ENCODE assay signal across 11 mouse cellular contexts in the genomic region with DNA sequence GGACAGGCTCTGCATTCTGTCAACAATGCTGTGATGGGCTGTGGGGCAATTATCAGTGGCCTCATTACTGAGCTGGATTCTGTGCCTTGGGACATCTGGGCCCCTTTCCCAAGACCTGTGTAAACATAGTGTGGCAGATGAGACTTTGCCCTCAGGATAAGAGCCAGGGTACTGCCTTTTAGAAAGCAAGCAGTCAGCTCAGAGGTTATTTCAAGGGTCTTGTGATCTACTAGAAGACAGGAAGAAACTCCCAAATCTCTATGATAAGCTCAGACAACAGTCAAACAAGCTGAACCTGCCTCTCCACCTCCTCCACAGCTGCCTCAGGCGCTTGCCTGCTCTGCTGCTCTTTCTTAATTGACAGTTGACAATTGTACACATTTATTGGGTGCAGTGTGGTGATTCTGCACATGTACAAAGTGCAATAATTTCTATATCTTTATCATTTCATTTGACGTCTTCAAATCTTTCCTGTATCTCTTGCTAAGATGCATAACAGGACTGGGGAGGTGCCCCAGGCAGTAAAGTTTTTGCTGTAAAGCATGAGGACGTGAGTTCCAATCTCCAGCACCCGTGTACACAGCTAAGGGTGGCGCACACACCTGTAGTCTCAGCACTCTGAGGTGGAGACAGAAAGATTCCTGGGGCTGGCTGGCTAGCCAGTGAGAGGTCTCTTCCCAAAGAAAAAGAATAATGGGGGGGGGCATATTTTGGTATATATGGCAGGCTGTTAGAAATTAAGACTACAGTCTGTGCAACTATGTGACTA. TPM values are rescaled to one million over a fixed set of nuclear protein-coding genes. Genes with fewer than 3 reads are reported as not detected.
DNase-seq lines count a peak whose midpoint lies in the region; ATAC-seq and TF ChIP-seq lines count a peak whose summit lies in the region.
"Had no signal": no experiment of that assay in that cellular context is flagged by ENCODE, and none has a peak within 500 bp of the region (broad histone marks: within the 10 kb centered on the region; RNA-seq: fewer than 3 reads in every experiment).

No protein-coding gene starts in this region.

- H3K4me2 ChIP-seq in heart, embryonic 14.5 days (ENCODE audit: low read length) = no peak overlapping the region
- H3K4me2 ChIP-seq in stomach, embryonic 14.5 days (replicated peaks; ENCODE audit: low read depth, low read length) = no peak overlapping the region
- H3K4me2 ChIP-seq in stomach, postnatal 0 days (replicated peaks; ENCODE audit: low read depth) = no peak overlapping the region
- no peak overlapping the region for H3K4me2 ChIP-seq in stomach, embryonic 16.5 days (ENCODE audit: low read depth, low read length)
- no peak overlapping the region for H3K4me2 ChIP-seq in neural tube, embryonic 15.5 days
- H3K4me2 ChIP-seq: forebrain, embryonic 13.5 days; lung, embryonic 15.5 days had no signal

- no peak for TF ChIP-seq POLR2A in heart, adult 2 months (IDR thresholded peaks at IDR 0.05; ENCODE audit: insufficient read depth, low read depth, low read length)
- TF ChIP-seq POLR2A in lung, adult 2 months (IDR thresholded peaks at IDR 0.05; ENCODE audit: borderline replicate concordance, extremely low read depth, low read depth, low read length) = no peak

- intact Hi-C loops in heart, adult 2 months (cut with DNase I) = no loop called here

- peak; percentile 86 for ATAC-seq in heart, embryonic 14.5 days (ENCODE audit: insufficient number of reproducible peaks, insufficient read depth, low FRiP score, low read depth)
- ATAC-seq in stomach, embryonic 14.5 days (ENCODE audit: insufficient number of reproducible peaks, insufficient read depth, low FRiP score, low read depth) = peak; percentile 53; the same call in 1 of the 2 replicates
- no peak for ATAC-seq in stomach, postnatal 0 days (ENCODE audit: low FRiP score, low TSS enrichment)
- peak; percentile 33; the same call in 1 of the 2 replicates for ATAC-seq in stomach, embryonic 16.5 days (ENCODE audit: insufficient read depth, low FRiP score)
- ATAC-seq in neural tube, embryonic 15.5 days (ENCODE audit: low FRiP score) = no peak
- ATAC-seq: forebrain, embryonic 13.5 days had no signal

- H3K36me3 ChIP-seq in heart, embryonic 14.5 days (ENCODE audit: control insufficient read depth, insufficient read depth, low read length) = no peaks in the 10 kb centered on the region
- no peaks in the 10 kb centered on the region for H3K36me3 ChIP-seq in heart, adult 2 months (ENCODE audit: control insufficient read depth, insufficient read depth, low read length)
- H3K36me3 ChIP-seq in stomach, embryonic 14.5 days (ENCODE audit: control insufficient read depth, insufficient read depth, low read length) = no peaks in the 10 kb centered on the region
- no peaks in the 10 kb centered on the region for H3K36me3 ChIP-seq in stomach, postnatal 0 days (ENCODE audit: control insufficient read depth, insufficient read depth, low read length)
- no peaks in the 10 kb centered on the region for H3K36me3 ChIP-seq in stomach, embryonic 16.5 days (ENCODE audit: control insufficient read depth, insufficient read depth, low read length)
- no peaks in the 10 kb centered on the region for H3K36me3 ChIP-seq in neural tube, embryonic 15.5 days
- H3K36me3 ChIP-seq: lung, embryonic 15.5 days had no signal

- H3K9ac ChIP-seq in heart, embryonic 14.5 days (ENCODE audit: low read length) = no peak overlapping the region
- H3K9ac ChIP-seq in heart, adult 2 months (ENCODE audit: low read depth, low read length) = no peak overlapping the region
- no peak overlapping the region for H3K9ac ChIP-seq in stomach, embryonic 14.5 days (replicated peaks; ENCODE audit: low read depth, low read length)
- H3K9ac ChIP-seq in stomach, postnatal 0 days (ENCODE audit: low read length) = no peak overlapping the region
- no peak overlapping the region for H3K9ac ChIP-seq in stomach, embryonic 16.5 days (ENCODE audit: low read length)
- no peak overlapping the region for H3K9ac ChIP-seq in neural tube, embryonic 15.5 days (replicated peaks)
- H3K9ac ChIP-seq: forebrain, embryonic 13.5 days; lung, embryonic 15.5 days had no signal

- WGBS in heart, embryonic 14.5 days = 47% methylated on average over 5 of the region's 5 CpGs
- WGBS in heart, adult 2 months = 59% methylated on average over 5 of the region's 5 CpGs
- whole genome bisulfite sequencing in stomach, embryonic 14.5 days = 65% methylated on average over 5 of the region's 5 CpGs
- 59% methylated on average over 5 of the region's 5 CpGs for WGBS in stomach, postnatal 0 days
- WGBS in stomach, embryonic 16.5 days = 60% methylated on average over 5 of the region's 5 CpGs
- 83% methylated on average over 5 of the region's 5 CpGs for WGBS in neural tube, embryonic 15.5 days
- 76% methylated on average over 5 of the region's 5 CpGs for WGBS in lung, adult 2 months

- H3K27ac ChIP-seq in heart, embryonic 14.5 days (replicated peaks in 1 of 2; ENCODE audit: control insufficient read depth in 1 of 2, insufficient read depth in 1 of 2, low read depth in 2 of 2, low read length in 2 of 2) = peak overlapping the region in 1 of 2 experiments; percentile 15; a peak in 1 of 4 replicates
- H3K27ac ChIP-seq in heart, adult 2 months = no peak overlapping the region
- no peak overlapping the region for H3K27ac ChIP-seq in stomach, embryonic 14.5 days (ENCODE audit: low read length)
- H3K27ac ChIP-seq in stomach, postnatal 0 days (replicated peaks) = no peak overlapping the region
- no peak overlapping the region for H3K27ac ChIP-seq in stomach, embryonic 16.5 days (ENCODE audit: low read length)
- no peak overlapping the region for H3K27ac ChIP-seq in neural tube, embryonic 15.5 days (replicated peaks)
- H3K27ac ChIP-seq: forebrain, embryonic 13.5 days; lung, embryonic 15.5 days had no signal

- TF ChIP-seq EP300 in heart, adult 2 months (IDR thresholded peaks at IDR 0.05; ENCODE audit: insufficient read depth, low read depth, low read length) = no peak
- TF ChIP-seq EP300 in stomach, postnatal 0 days (optimal IDR thresholded peaks at IDR 0.05) = no peak

- TF ChIP-seq CTCF in heart, adult 2 months (IDR thresholded peaks at IDR 0.05) = no peak
- no peak for TF ChIP-seq CTCF in stomach, postnatal 0 days (IDR thresholded peaks at IDR 0.05; ENCODE audit: low read depth)
- no peak for TF ChIP-seq CTCF in lung, adult 2 months (IDR thresholded peaks at IDR 0.05; ENCODE audit: insufficient read depth, low read length)

- H3K4me1 ChIP-seq in heart, embryonic 14.5 days (ENCODE audit: control insufficient read depth in 2 of 2, insufficient read depth in 2 of 2, low read length in 2 of 2) = 0 out of 4 replicates have a peak, but pooled peaks cover 0 to 6% of the 10 kb centered on the region in 2 experiments
- no peaks in the 10 kb centered on the region; the same call in 1 of the 2 replicates for H3K4me1 ChIP-seq in heart, adult 2 months (ENCODE audit: control insufficient read depth, insufficient read depth, low read length)
- 0 out of 2 replicates have a peak, but pooled peaks cover 5% of the 10 kb centered on the region for H3K4me1 ChIP-seq in stomach, embryonic 14.5 days (ENCODE audit: control insufficient read depth, insufficient read depth, low read length)
- H3K4me1 ChIP-seq in stomach, postnatal 0 days (replicated peaks; ENCODE audit: control insufficient read depth, insufficient read depth) = no peaks in the 10 kb centered on the region
- H3K4me1 ChIP-seq in stomach, embryonic 16.5 days (ENCODE audit: control insufficient read depth, insufficient read depth, low read length) = no peaks in the 10 kb centered on the region
- no peaks in the 10 kb centered on the region for H3K4me1 ChIP-seq in neural tube, embryonic 15.5 days
- H3K4me1 ChIP-seq in lung, adult 2 months (ENCODE audit: control insufficient read depth, insufficient read depth, low read length) = no peaks in the 10 kb centered on the region; the same call in 1 of the 2 replicates
- H3K4me1 ChIP-seq: forebrain, embryonic 13.5 days had no signal

- no peaks in the 10 kb centered on the region for H3K79me2 ChIP-seq in heart, adult 2 months (replicated peaks; ENCODE audit: control insufficient read depth, insufficient read depth, low read length)

- no peak for DNase-seq in heart, adult 2 months
- DNase-seq in stomach, postnatal 0 days (ENCODE audit: low spot score) = no peak
- peak; percentile 64 to 78 for DNase-seq in kidney, postnatal 36 days
- no peak for DNase-seq in lung, adult 2 months
- DNase-seq: adrenal gland, adult 8-10 months had no signal

- H3K27me3 ChIP-seq in heart, embryonic 14.5 days (ENCODE audit: control insufficient read depth, insufficient read depth, low read length) = no peaks in the 10 kb centered on the region
- H3K27me3 ChIP-seq in heart, adult 2 months (ENCODE audit: control insufficient read depth, insufficient read depth, low read length) = no peaks in the 10 kb centered on the region
- H3K27me3 ChIP-seq in stomach, embryonic 14.5 days (ENCODE audit: control insufficient read depth, insufficient read depth, low read length) = no peaks in the 10 kb centered on the region
- H3K27me3 ChIP-seq in stomach, postnatal 0 days (ENCODE audit: control insufficient read depth, insufficient read depth, low read length) = no peaks in the 10 kb centered on the region
- no peaks in the 10 kb centered on the region for H3K27me3 ChIP-seq in stomach, embryonic 16.5 days (ENCODE audit: control insufficient read depth, insufficient read depth, low read length)
- no peaks in the 10 kb centered on the region for H3K27me3 ChIP-seq in neural tube, embryonic 15.5 days (replicated peaks)
- H3K27me3 ChIP-seq: forebrain, embryonic 13.5 days; lung, embryonic 15.5 days had no signal

- H3K4me3 ChIP-seq in heart, embryonic 14.5 days (ENCODE audit: control insufficient read depth in 1 of 2, insufficient read depth in 1 of 2, low read depth in 1 of 2, low read length in 2 of 2) = no peak overlapping the region
- no peak overlapping the region for H3K4me3 ChIP-seq in heart, adult 2 months
- H3K4me3 ChIP-seq in stomach, embryonic 14.5 days (ENCODE audit: low read depth, low read length) = no peak overlapping the region
- H3K4me3 ChIP-seq in stomach, postnatal 0 days (ENCODE audit: low read depth, low read length) = no peak overlapping the region
- H3K4me3 ChIP-seq in stomach, embryonic 16.5 days (replicated peaks; ENCODE audit: low read length) = no peak overlapping the region
- H3K4me3 ChIP-seq in neural tube, embryonic 15.5 days (replicated peaks) = no peak overlapping the region
- H3K4me3 ChIP-seq in lung, adult 2 months (replicated peaks; ENCODE audit: extremely low read depth, low read depth, low read length) = no peak overlapping the region
- H3K4me3 ChIP-seq: forebrain, embryonic 13.5 days; lung, embryonic 15.5 days had no signal

- peaks cover 7% of the 10 kb centered on the region; the same call in 1 of the 2 replicates for H3K9me3 ChIP-seq in heart, embryonic 14.5 days (ENCODE audit: control insufficient read depth, low read length)
- H3K9me3 ChIP-seq in stomach, embryonic 14.5 days (ENCODE audit: control insufficient read depth, low read depth, low read length) = no peaks in the 10 kb centered on the region
- no peaks in the 10 kb centered on the region for H3K9me3 ChIP-seq in stomach, postnatal 0 days (ENCODE audit: control insufficient read depth, low read length)
- no peaks in the 10 kb centered on the region for H3K9me3 ChIP-seq in stomach, embryonic 16.5 days (replicated peaks; ENCODE audit: control insufficient read depth, low read length)
- no peaks in the 10 kb centered on the region for H3K9me3 ChIP-seq in neural tube, embryonic 15.5 days (replicated peaks)
- H3K9me3 ChIP-seq: forebrain, embryonic 13.5 days had no signal

RNA-seq across cellular contexts. Expression of a gene that starts 32.2 kb away (rescaled TPM):
- polyA plus RNA-seq in heart, embryonic 14.5 days (2014; fragmentation: Nextera tagmentation; extraction: Ambion mirVana) = 103 and 108 TPM in 2 replicates
- 100 to 1,000 TPM in 1 of 2 experiments, 10 to 100 TPM in 1; 90.9 to 113 TPM for total RNA-seq in heart, adult 2 months (2021)
- 82.0 and 84.3 TPM in 2 replicates for polyA plus RNA-seq in heart, adult 2 months (2012; rRNA removed)
- 75.2 and 77.8 TPM in 2 replicates for polyA plus RNA-seq in stomach, embryonic 14.5 days (2014; fragmentation: Nextera tagmentation; extraction: Ambion mirVana)
- polyA plus RNA-seq in stomach, postnatal 0 days (2015; fragmentation: Nextera tagmentation; extraction: Ambion mirVana) = 143 TPM in 2 replicates
- 64.9 and 80.0 TPM in 2 replicates for polyA plus RNA-seq in stomach, embryonic 16.5 days (2015; fragmentation: Nextera tagmentation; extraction: Ambion mirVana)
- 37.2 and 41.2 TPM in 2 replicates for polyA plus RNA-seq in neural tube, embryonic 15.5 days (2015; fragmentation: Nextera tagmentation; extraction: Ambion mirVana)
- polyA plus RNA-seq in lung, adult 2 months (2012; rRNA removed) = 106 and 178 TPM in 2 replicates

RNA-seq across cellular contexts. Expression of a gene that starts 51.5 kb away (rescaled TPM):
- polyA plus RNA-seq in heart, embryonic 14.5 days (2014; fragmentation: Nextera tagmentation; extraction: Ambion mirVana) = 141 and 143 TPM in 2 replicates
- 10 to 100 TPM; 81.8 to 97.0 TPM for total RNA-seq in heart, adult 2 months (2021)
- 20.8 and 45.8 TPM in 2 replicates for polyA plus RNA-seq in heart, adult 2 months (2012; rRNA removed)
- 142 and 146 TPM in 2 replicates for polyA plus RNA-seq in stomach, embryonic 14.5 days (2014; fragmentation: Nextera tagmentation; extraction: Ambion mirVana)
- polyA plus RNA-seq in stomach, postnatal 0 days (2015; fragmentation: Nextera tagmentation; extraction: Ambion mirVana) = 40.9 and 52.7 TPM in 2 replicates
- 74.0 and 81.4 TPM in 2 replicates for polyA plus RNA-seq in stomach, embryonic 16.5 days (2015; fragmentation: Nextera tagmentation; extraction: Ambion mirVana)
- 72.5 and 81.2 TPM in 2 replicates for polyA plus RNA-seq in neural tube, embryonic 15.5 days (2015; fragmentation: Nextera tagmentation; extraction: Ambion mirVana)
- 22.0 and 41.7 TPM in 2 replicates for polyA plus RNA-seq in lung, adult 2 months (2012; rRNA removed)

Comparison
In these comparisons a context has a peak if more than half of its experiments do, and no peak if none do; other contexts are left out.
1. ATAC-seq: peak in heart, embryonic 14.5 days (single experiment), stomach, embryonic 14.5 days (single experiment) and stomach, embryonic 16.5 days (single experiment); none in stomach, postnatal 0 days (single experiment) and neural tube, embryonic 15.5 days (single experiment).
2. DNase-seq: peak in kidney, postnatal 36 days (2 of 2); none in heart, adult 2 months (0 of 2), stomach, postnatal 0 days (single experiment) and lung, adult 2 months (single experiment).